Mouse (Mus musculus): ENCODE measurements around the gene Vsig10. TPM values are rescaled to one million over a fixed set of nuclear protein-coding genes. Genes with fewer than 3 reads are reported as not detected.

Gene Vsig10
- polyA plus RNA-seq, 1 experiment from 2014 or later: 1.8 TPM

DNA sequence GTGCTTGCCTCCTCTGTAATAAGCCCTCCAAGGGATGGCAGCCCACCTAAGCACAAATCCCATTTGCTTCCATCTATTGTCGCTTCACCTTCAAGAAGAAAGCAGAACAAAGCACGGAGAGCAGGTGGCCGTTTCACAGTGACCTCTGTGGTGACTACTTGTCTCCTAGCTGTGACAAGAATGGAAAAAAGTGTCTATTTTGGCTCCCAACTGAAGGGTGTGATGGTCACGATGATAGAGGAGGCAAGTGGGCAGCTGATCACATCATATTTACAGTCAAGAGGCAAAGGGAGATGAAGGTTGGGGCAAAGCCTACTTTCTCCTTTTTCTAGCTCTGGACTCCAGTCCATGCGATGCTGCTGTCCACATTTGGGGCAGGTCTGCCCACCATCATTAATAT, 77.0 kb downstream of the Vsig10 start:
- no peaks in the 10 kb centered on the region for H3K27me3 ChIP-seq (replicated peaks)
- no peak overlapping the region for H3K9ac ChIP-seq (replicated peaks)
- H3K9me3 ChIP-seq (replicated peaks): no peaks in the 10 kb centered on the region
- no peak overlapping the region for H3K27ac ChIP-seq (replicated peaks)
- no peak overlapping the region for H3K4me2 ChIP-seq
- H3K36me3 ChIP-seq: no peaks in the 10 kb centered on the region
- no peaks in the 10 kb centered on the region for H3K4me1 ChIP-seq
- no peak for ATAC-seq (ENCODE audit: low FRiP score)
- no peak overlapping the region for H3K4me3 ChIP-seq (replicated peaks)
- WGBS: 91% methylated on average over 5 of the region's 5 CpGs

DNA sequence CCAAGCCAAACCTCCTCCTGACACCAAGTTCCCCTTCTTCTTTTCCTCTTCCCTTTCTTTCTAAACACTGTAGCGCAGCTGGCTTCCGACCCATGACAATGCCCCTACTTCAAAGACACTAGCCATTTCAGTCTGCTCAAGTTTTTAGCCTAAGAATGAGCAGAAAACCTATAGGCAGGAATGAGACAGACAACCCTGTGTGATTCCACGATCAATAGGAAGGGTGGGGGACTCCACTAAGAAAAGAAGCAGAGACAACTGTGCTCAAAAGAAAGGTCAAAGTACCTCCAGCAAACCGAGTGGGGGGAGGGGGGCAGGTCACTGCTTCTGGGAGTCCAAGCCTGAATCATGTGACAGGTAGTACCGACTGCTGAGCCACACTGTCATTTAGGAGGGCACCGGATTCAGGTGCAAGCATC, 77.7 kb downstream of the Vsig10 start:
- Histone ChIP-seq H3K27me3 (replicated peaks) (no peaks in the 10 kb centered on the region), H3K36me3 (no peaks in the 10 kb centered on the region), H3K27ac (replicated peaks) (no peak overlapping the region), H3K4me3 (replicated peaks) (no peak overlapping the region), H3K9ac (replicated peaks) (no peak overlapping the region), H3K4me2 (no peak overlapping the region), H3K4me1 (no peaks in the 10 kb centered on the region), H3K9me3 (replicated peaks) (no peaks in the 10 kb centered on the region)
- 71% methylated on average over 6 of the region's 6 CpGs for WGBS
- no peak for ATAC-seq (ENCODE audit: low FRiP score)

GRCm38 (mm10) chr5:117397371-117397770, 78.5 kb downstream of the Vsig10 start:
- H3K9me3 ChIP-seq (replicated peaks): no peaks in the 10 kb centered on the region
- no peak overlapping the region for H3K9ac ChIP-seq (replicated peaks)
- H3K4me3 ChIP-seq (replicated peaks): no peak overlapping the region
- WGBS: 78% methylated on average over 6 of the region's 6 CpGs
- no peaks in the 10 kb centered on the region for H3K27me3 ChIP-seq (replicated peaks)
- H3K27ac ChIP-seq (replicated peaks): no peak overlapping the region
- no peaks in the 10 kb centered on the region for H3K36me3 ChIP-seq
- H3K4me2 ChIP-seq: no peak overlapping the region
- H3K4me1 ChIP-seq: no peaks in the 10 kb centered on the region
- no peak for ATAC-seq (ENCODE audit: low FRiP score)

- no peaks in the 10 kb centered on the region for H3K9me3 ChIP-seq (replicated peaks)
- no peak for ATAC-seq (ENCODE audit: low FRiP score)
- no peak overlapping the region for H3K4me3 ChIP-seq (replicated peaks)
- H3K4me1 ChIP-seq: no peaks in the 10 kb centered on the region
- WGBS: 32% methylated on average over 4 of the region's 5 CpGs
- H3K27me3 ChIP-seq (replicated peaks): no peaks in the 10 kb centered on the region
- no peaks in the 10 kb centered on the region for H3K36me3 ChIP-seq
- no peak overlapping the region for H3K27ac ChIP-seq (replicated peaks)
- no peak overlapping the region for H3K9ac ChIP-seq (replicated peaks)
- no peak overlapping the region for H3K4me2 ChIP-seq
Measured at GRCm38 (mm10) chr5:117398007-117398550, 79.2 kb downstream of the Vsig10 start.

- Histone ChIP-seq H3K4me3 (replicated peaks) (no peak overlapping the region), H3K9me3 (replicated peaks) (no peaks in the 10 kb centered on the region), H3K27me3 (replicated peaks) (no peaks in the 10 kb centered on the region), H3K4me1 (no peaks in the 10 kb centered on the region), H3K9ac (replicated peaks) (no peak overlapping the region), H3K27ac (replicated peaks) (no peak overlapping the region), H3K36me3 (no peaks in the 10 kb centered on the region), H3K4me2 (no peak overlapping the region)
- 71% methylated on average over 9 of the region's 9 CpGs for WGBS
- ATAC-seq (ENCODE audit: low FRiP score): no peak
Measured at GRCm38 (mm10) chr5:117399281-117399680, 80.4 kb downstream of the Vsig10 start.

- no peak for ATAC-seq (ENCODE audit: low FRiP score)
- Histone ChIP-seq H3K4me3 (replicated peaks) (no peak overlapping the region), H3K4me2 (no peak overlapping the region), H3K4me1 (no peaks in the 10 kb centered on the region), H3K9ac (replicated peaks) (no peak overlapping the region), H3K27me3 (replicated peaks) (no peaks in the 10 kb centered on the region), H3K27ac (replicated peaks) (no peak overlapping the region), H3K36me3 (no peaks in the 10 kb centered on the region), H3K9me3 (replicated peaks) (no peaks in the 10 kb centered on the region)
- whole genome bisulfite sequencing: 84% methylated on average over 8 of the region's 8 CpGs
Measured at GRCm38 (mm10) chr5:117403609-117404008, 84.7 kb downstream of the Vsig10 start.

Other genes starting within 250 kb of the Vsig10 start
- 79.4 and 81.9 TPM in 2 replicates for gene Suds3, start 203.0 kb upstream of the Vsig10 start, polyA plus RNA-seq (2015; fragmentation: Nextera tagmentation; extraction: Ambion mirVana)
- 63.8 and 67.1 TPM in 2 replicates for gene Taok3, start 199.0 kb upstream of the Vsig10 start, polyA plus RNA-seq (2015; fragmentation: Nextera tagmentation; extraction: Ambion mirVana)
- 1,021 and 1,056 TPM in 2 replicates for gene Pebp1, start 31.5 kb upstream of the Vsig10 start, polyA plus RNA-seq (2015; fragmentation: Nextera tagmentation; extraction: Ambion mirVana)
- gene Wsb2, start 38.2 kb downstream of the Vsig10 start, polyA plus RNA-seq (2015; fragmentation: Nextera tagmentation; extraction: Ambion mirVana): 255 and 299 TPM in 2 replicates
- gene Rfc5, start 70.0 kb downstream of the Vsig10 start, polyA plus RNA-seq (2015; fragmentation: Nextera tagmentation; extraction: Ambion mirVana): 24.8 and 41.8 TPM in 2 replicates
- gene Ksr2, start 94.9 kb downstream of the Vsig10 start, polyA plus RNA-seq (2015; fragmentation: Nextera tagmentation; extraction: Ambion mirVana): 6.4 and 7.4 TPM in 2 replicates

Measured in neural tube, embryonic 15.5 days (tissue).